Mouse (Mus musculus): ENCODE measurements around the gene Lrpap1. TPM values are rescaled to one million over a fixed set of nuclear protein-coding genes. Genes with fewer than 3 reads are reported as not detected.

The Lrpap1 gene
- total RNA-seq, 2 experiments from 2014 or later, result 46.7 to 47.3 TPM

DNA sequence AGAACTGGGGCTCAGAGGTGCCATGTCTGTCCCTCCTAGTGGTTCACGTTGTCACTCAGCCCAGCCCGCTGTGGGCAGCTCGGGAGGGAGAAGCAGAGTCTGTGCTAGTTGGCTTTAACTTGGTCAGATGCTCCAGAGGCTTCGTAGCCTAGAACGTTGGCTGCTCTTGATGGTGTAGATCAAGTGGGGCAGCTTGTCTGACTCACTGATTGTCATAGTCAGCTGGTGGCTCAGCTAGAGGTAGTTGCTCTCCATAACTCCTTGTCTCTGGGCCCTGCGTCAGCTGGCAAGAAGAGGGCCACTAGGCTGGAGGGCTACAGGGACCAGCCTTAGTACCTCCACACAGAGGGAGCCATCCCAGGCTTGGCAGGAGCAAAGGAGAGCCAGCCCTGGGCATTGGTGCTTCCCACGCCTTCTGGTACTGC, 24.2 kb upstream of the Lrpap1 start:
- DNase-seq (ENCODE audit: low spot score), result no peak
- intact Hi-C loops (cut with DNase I), result no loop called here

DNA sequence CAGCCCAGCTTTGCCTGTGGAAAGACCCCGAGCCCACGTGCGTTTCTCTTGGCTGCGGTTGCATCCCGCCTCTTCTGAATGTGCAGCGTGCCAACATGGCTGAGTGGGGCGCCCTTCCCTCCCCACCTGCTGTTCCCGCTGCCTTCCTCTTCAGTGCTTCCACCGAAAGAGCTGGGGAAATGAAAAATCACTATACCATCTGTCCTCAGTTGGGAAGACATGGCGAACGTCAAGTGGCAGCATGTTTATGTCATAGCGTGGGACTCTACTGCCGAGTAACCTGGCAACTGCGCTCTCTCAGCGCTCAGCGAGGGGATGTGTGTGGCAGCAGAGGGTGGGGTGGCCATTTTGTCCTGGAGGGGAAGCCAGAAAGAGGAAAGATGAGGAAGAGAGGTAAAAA, 23.6 kb upstream of the Lrpap1 start:
- intact Hi-C loops (cut with DNase I), result no loop called here
- DNase-seq (ENCODE audit: low spot score), result no peak

- intact Hi-C loops (cut with DNase I), result no loop called here
- DNase-seq (ENCODE audit: low spot score), result no peak
These were observed 14.5 kb upstream of the Lrpap1 start for GRCm38 (mm10) chr5:35120024-35120423.

GRCm38 (mm10) chr5:35118418-35118817, 12.9 kb upstream of the Lrpap1 start:
- intact Hi-C loops (cut with DNase I), result no loop called here
- no peak for DNase-seq (ENCODE audit: low spot score)

DNA sequence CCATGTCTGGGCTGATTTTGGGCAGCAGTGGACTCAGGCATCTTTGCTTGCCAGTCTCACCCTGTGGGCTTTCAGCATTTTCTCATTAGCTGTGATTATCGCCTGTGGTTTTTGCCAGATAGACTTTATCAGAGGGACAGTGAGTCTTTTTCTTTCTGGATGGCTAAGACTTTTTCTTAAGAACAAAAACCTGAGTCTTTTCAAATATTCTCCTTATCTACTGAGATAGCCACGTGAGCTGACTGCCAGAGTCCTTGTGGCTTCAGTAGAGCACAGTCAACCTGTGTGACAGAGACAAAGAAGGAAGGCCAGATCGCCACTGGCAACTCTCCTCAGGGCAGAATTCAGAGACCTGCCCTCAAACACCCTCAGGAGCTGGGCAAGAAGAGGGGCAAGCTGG, 12.1 kb upstream of the Lrpap1 start:
- intact Hi-C loops (cut with DNase I), result no loop called here
- DNase-seq (ENCODE audit: low spot score), result no peak

- intact Hi-C loops (cut with DNase I), result no loop called here
- no peak for DNase-seq (ENCODE audit: low spot score)
These were observed 10.4 kb upstream of the Lrpap1 start for GRCm38 (mm10) chr5:35116002-35116401.

GRCm38 (mm10) chr5:35112444-35112843, 6.9 kb upstream of the Lrpap1 start:
- DNase-seq (ENCODE audit: low spot score), result no peak
- intact Hi-C loops (cut with DNase I), result no loop called here

GRCm38 (mm10) chr5:35105922-35106298, 344 bp upstream of the Lrpap1 start:
- intact Hi-C loops (cut with DNase I), result no loop called here
- DNase-seq (ENCODE audit: low spot score), result peak; percentile 20

- no peak for DNase-seq (ENCODE audit: low spot score)
- intact Hi-C loops (cut with DNase I), result no loop called here
These were observed 1.2 kb downstream of the Lrpap1 start for GRCm38 (mm10) chr5:35104183-35104959.

GRCm38 (mm10) chr5:35103528-35103927, 2.0 kb downstream of the Lrpap1 start:
- DNase-seq (ENCODE audit: low spot score), result no peak
- intact Hi-C loops (cut with DNase I), result no loop called here

DNA sequence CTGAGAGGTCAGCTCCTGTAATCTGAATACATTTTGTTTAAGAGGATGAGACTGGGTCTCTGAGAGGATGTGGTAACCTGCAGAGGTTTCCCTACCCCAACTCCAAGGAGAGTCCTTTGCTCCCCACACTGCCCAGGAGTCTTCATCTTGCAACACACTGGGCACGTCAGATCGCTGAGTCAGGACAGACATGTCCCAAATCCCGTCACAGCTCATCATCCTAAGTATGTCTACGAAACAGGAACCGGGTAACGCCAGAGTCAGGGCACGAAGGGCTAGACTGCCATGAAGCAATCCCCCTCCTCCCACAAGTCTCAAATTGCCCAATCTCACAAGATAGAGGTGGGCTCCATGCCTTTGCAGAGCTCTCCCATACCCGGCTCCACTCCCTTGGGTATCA, 2.5 kb downstream of the Lrpap1 start:
- intact Hi-C loops (cut with DNase I), result no loop called here

GRCm38 (mm10) chr5:35091636-35092035, 13.9 kb downstream of the Lrpap1 start:
- intact Hi-C loops (cut with DNase I), result no loop called here

More for the DNA sequence above, 2.5 kb downstream of the Lrpap1 start:
- DNase-seq (ENCODE audit: low spot score), result no peak

DNA sequence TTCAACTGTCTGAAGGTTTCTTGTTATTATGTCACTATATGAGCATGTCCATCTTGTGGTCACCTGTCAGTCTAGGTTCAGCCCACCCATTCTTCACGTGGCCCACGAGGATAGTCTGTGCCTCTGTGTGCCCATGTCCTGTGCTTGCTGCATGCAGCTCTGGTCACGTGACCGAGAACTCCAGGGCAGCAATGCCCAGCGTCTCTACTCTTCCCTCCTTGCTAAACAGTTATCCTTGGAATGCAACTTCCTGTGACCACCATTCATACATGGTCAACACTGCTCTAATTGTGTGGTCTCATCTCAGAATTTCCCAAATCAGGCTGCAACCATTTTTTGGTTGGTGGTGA, 16.0 kb downstream of the Lrpap1 start:
- intact Hi-C loops (cut with DNase I), result loop anchor here (5.0 kb wide), 1 partner anchor 37 kb away; no protein-coding TSS in a partner anchor
- DNase-seq (ENCODE audit: low spot score), result no peak

More at GRCm38 (mm10) chr5:35091636-35092035, 13.9 kb downstream of the Lrpap1 start:
- no peak for DNase-seq (ENCODE audit: low spot score)

DNA sequence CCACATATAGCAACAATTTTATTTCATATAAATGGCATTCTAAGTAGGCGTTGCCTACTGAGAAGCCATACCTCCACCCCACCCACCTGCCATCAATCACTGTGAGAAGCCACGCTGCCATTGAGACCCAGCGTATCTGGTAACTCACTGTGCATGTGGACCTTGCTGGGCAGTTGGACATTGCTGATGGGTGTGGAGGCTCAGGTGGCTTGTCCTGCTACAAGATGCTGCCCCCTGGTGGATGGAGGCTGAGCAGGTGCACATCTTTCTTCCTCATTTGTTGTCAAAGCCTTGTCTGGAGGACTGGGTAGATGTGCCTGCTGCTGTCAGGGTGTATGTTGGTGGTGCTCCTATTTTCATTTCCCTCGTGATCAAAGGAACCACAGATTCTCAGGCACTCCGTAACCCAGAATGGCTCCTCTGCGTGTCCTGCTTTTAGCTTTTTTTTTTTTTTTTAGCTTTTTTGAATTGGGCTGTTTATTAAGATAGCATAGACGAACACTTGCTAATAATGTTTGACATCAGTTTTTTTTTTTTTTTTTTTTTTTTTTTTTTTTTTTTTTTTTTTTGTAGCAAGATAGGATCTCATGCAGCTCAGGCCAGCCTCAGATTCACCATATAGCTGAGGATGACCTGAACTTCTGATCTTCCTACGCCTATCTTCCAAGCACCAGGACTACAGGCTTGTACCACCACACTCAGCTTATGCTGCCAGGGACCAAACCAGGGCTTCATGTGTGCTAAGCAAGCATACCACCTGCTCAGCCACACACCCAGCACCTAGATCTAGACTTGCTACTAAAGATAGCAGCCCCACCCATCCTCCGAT, 16.6 kb downstream of the Lrpap1 start:
- intact Hi-C loops (cut with DNase I), result loop anchor here (5.0 kb wide), 1 partner anchor 37 kb away; no protein-coding TSS in a partner anchor
- DNase-seq (ENCODE audit: low spot score), result no peak

DNA sequence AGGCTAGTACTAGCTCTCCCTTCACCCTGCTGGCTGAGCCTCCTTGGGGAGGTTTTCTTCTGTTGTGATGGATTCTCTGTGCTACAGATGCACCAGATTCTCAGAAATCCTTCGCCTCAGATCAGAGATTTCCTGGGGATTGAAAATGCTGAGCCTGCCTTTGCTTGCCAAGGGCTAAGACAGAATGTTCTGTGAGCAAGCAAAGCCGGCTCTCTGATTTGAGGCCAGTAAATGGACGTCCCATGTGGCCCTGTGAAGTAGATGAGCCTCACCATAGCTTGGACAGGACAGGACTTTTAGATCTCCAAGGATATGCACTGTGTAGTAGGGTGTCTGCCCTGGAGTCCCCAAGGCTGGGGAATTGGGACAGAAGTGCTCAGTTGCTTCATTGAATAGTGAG, 20.7 kb downstream of the Lrpap1 start:
- no peak for DNase-seq (ENCODE audit: low spot score)
- intact Hi-C loops (cut with DNase I), result loop anchor here (5.0 kb wide), 1 partner anchor 33 kb away; no protein-coding TSS in a partner anchor

GRCm38 (mm10) chr5:35079101-35079500, 26.5 kb downstream of the Lrpap1 start:
- no peak for DNase-seq (ENCODE audit: low spot score)
- intact Hi-C loops (cut with DNase I), result no loop called here

DNA sequence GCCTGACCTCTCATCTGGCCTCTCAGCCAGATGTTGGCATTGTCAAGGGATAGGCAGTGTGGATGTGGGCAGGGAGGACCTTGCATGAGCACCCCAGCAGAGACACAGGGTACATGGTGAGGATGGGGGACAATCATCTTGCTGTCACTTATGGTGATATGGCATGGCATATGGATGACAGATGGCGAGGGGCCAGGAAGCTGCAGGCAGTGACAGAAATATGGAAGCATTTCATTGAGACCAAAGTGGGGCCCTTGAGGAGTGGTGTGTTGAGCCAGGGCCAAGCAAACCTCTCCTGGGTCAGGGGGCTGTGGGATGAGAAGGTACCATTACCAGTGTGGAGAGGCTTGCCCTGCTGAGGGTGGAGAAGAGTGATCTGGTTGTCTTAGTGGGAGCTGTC, 29.2 kb downstream of the Lrpap1 start:
- intact Hi-C loops (cut with DNase I), result no loop called here
- DNase-seq (ENCODE audit: low spot score), result no peak

DNA sequence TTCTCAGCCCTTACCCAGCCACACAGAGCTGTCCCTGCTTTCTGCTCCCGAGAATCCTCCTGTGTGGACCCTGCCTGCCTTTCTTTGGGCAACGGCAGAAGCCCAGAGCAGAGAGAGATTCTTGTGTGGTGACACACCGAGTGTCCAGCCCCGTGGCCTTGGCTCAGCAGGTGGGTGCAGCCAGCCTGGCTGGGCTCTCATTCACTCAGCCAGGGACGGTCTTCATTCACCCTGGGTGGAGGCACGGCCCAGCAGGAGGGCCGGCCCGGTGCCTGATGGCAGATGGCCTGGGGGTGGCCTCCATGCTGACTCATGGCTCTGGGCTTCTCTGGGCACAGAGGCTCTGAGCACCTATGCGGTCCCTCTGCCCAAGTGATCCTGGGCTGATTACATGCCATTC, 31.6 kb downstream of the Lrpap1 start:
- intact Hi-C loops (cut with DNase I), result no loop called here
- DNase-seq (ENCODE audit: low spot score), result no peak

GRCm38 (mm10) chr5:35073235-35073634, 32.3 kb downstream of the Lrpap1 start:
- DNase-seq (ENCODE audit: low spot score), result no peak

GRCm38 (mm10) chr5:35071855-35072254, 33.7 kb downstream of the Lrpap1 start:
- DNase-seq (ENCODE audit: low spot score), result no peak
- intact Hi-C loops (cut with DNase I), result no loop called here

More at GRCm38 (mm10) chr5:35073235-35073634, 32.3 kb downstream of the Lrpap1 start:
- intact Hi-C loops (cut with DNase I), result no loop called here

- no peak for DNase-seq (ENCODE audit: low spot score)
- intact Hi-C loops (cut with DNase I), result no loop called here
These were observed 34.6 kb downstream of the Lrpap1 start for GRCm38 (mm10) chr5:35070953-35071352.

All from heart, postnatal 25 days (tissue).